Mouse (Mus musculus): ENCODE results near the gene Wdr90. TPM values are rescaled to one million over a fixed set of nuclear protein-coding genes. Genes with fewer than 3 reads are reported as not detected.
"Not testable (repeated sequence)": the region's sequence is repeated elsewhere in the genome, so short reads cannot be mapped to it uniquely, and the experiment has no call there.

The Wdr90 gene
- polyA plus RNA-seq, 1 experiment from 2014 or later = 3.4 TPM

- H3K9me3 ChIP-seq (ENCODE audit: low read length) = no peaks in the 10 kb centered on the region
- ATAC-seq (peak; percentile 56), DNase-seq (peak; percentile 50)
- H3K4me2 ChIP-seq (ENCODE audit: low read depth, low read length) = peak within 1 kb of the TSS; percentile 75
- peaks cover 12% of the 10 kb centered on the region; the same call in 1 of the 2 replicates for H3K4me1 ChIP-seq (ENCODE audit: insufficient read depth)
- H3K27me3 ChIP-seq (ENCODE audit: insufficient read depth, low read length) = peaks cover 57% of the 10 kb centered on the region
- H3K9ac ChIP-seq (replicated peaks) = no peak within 1 kb of the TSS
- 2% methylated on average over 90 of the region's 100 CpGs for WGBS (ENCODE audit: insufficient replicate concordance)
- H3K36me3 ChIP-seq (replicated peaks; ENCODE audit: insufficient read depth, low read length) = no peaks in the 10 kb centered on the region
- no peak for TF ChIP-seq EP300 (IDR thresholded peaks at IDR 0.05; ENCODE audit: low read depth)
- peak; percentile 29; the same call in 1 of the 2 replicates for TF ChIP-seq CTCF (IDR thresholded peaks at IDR 0.05; ENCODE audit: low read depth)
- H3K4me3 ChIP-seq (ENCODE audit: low read depth, low read length) = peak within 1 kb of the TSS; percentile 52
- H3K27ac ChIP-seq (ENCODE audit: low read depth) = no peak within 1 kb of the TSS
These were observed 52.3 kb downstream of the Wdr90 start, which contains the start of gene Fbxl16 for GRCm38 (mm10) chr17:25808789-25809605. Fbxl16 (plus strand) TSS chr17:25809085.

GRCm38 (mm10) chr17:25808028-25808427 lies 53.3 kb downstream of the Wdr90 start:
- Histone ChIP-seq H3K4me1 (ENCODE audit: insufficient read depth) (peaks cover 12% of the 10 kb centered on the region; the same call in 1 of the 2 replicates), H3K27ac (ENCODE audit: low read depth) (no peak overlapping the region), H3K4me3 (ENCODE audit: low read depth, low read length) (no peak overlapping the region), H3K4me2 (ENCODE audit: low read depth, low read length) (no peak overlapping the region), H3K9me3 (ENCODE audit: low read length) (no peaks in the 10 kb centered on the region), H3K9ac (replicated peaks) (no peak overlapping the region), H3K27me3 (ENCODE audit: insufficient read depth, low read length) (peaks cover 53% of the 10 kb centered on the region), H3K36me3 (replicated peaks; ENCODE audit: insufficient read depth, low read length) (no peaks in the 10 kb centered on the region)
- TF ChIP-seq EP300 (IDR thresholded peaks at IDR 0.05; ENCODE audit: low read depth) (no peak), CTCF (IDR thresholded peaks at IDR 0.05; ENCODE audit: low read depth) (no peak)
- WGBS (ENCODE audit: insufficient replicate concordance) = 37% methylated on average over 5 of the region's 5 CpGs
- ATAC-seq = no peak
- no peak for DNase-seq

- not testable (repeated sequence) for H3K9ac ChIP-seq (replicated peaks); H3K4me2 ChIP-seq (ENCODE audit: low read depth, low read length); H3K4me3 ChIP-seq (ENCODE audit: low read depth, low read length); ATAC-seq; H3K9me3 ChIP-seq (ENCODE audit: low read length); DNase-seq; H3K36me3 ChIP-seq (replicated peaks; ENCODE audit: insufficient read depth, low read length); H3K27ac ChIP-seq (ENCODE audit: low read depth)
- H3K27me3 ChIP-seq (ENCODE audit: insufficient read depth, low read length) = peaks cover 48% of the 10 kb centered on the region
- 25% methylated on average over 2 of the region's 2 CpGs for WGBS (ENCODE audit: insufficient replicate concordance)
- peaks cover 12% of the 10 kb centered on the region; the same call in 1 of the 2 replicates for H3K4me1 ChIP-seq (ENCODE audit: insufficient read depth)
- TF ChIP-seq CTCF (IDR thresholded peaks at IDR 0.05; ENCODE audit: low read depth) = 0 out of 2 replicates have a peak, but pooled peaks have one; percentile 10
These were observed 53.8 kb downstream of the Wdr90 start for GRCm38 (mm10) chr17:25807452-25807851.

GRCm38 (mm10) chr17:25806507-25806906 lies 54.8 kb downstream of the Wdr90 start:
- ATAC-seq (no peak), DNase-seq (no peak)
- Histone ChIP-seq H3K4me1 (ENCODE audit: insufficient read depth) (peaks cover 12% of the 10 kb centered on the region; the same call in 1 of the 2 replicates), H3K36me3 (replicated peaks; ENCODE audit: insufficient read depth, low read length) (no peaks in the 10 kb centered on the region), H3K4me3 (ENCODE audit: low read depth, low read length) (no peak overlapping the region), H3K4me2 (ENCODE audit: low read depth, low read length) (no peak overlapping the region), H3K27me3 (ENCODE audit: insufficient read depth, low read length) (peaks cover 41% of the 10 kb centered on the region), H3K27ac (ENCODE audit: low read depth) (no peak overlapping the region), H3K9ac (replicated peaks) (no peak overlapping the region), H3K9me3 (ENCODE audit: low read length) (no peaks in the 10 kb centered on the region)
- TF ChIP-seq CTCF (IDR thresholded peaks at IDR 0.05; ENCODE audit: low read depth) (no peak), EP300 (IDR thresholded peaks at IDR 0.05; ENCODE audit: low read depth) (no peak)
- WGBS (ENCODE audit: insufficient replicate concordance) = 71% methylated on average over 4 of the region's 4 CpGs

GRCm38 (mm10) chr17:25802825-25803517 lies 58.3 kb downstream of the Wdr90 start:
- Histone ChIP-seq H3K36me3 (replicated peaks; ENCODE audit: insufficient read depth, low read length) (no peaks in the 10 kb centered on the region), H3K9ac (replicated peaks) (no peak overlapping the region), H3K4me1 (ENCODE audit: insufficient read depth) (no peaks in the 10 kb centered on the region), H3K4me3 (ENCODE audit: low read depth, low read length) (no peak overlapping the region), H3K27me3 (ENCODE audit: insufficient read depth, low read length) (peaks cover 17% of the 10 kb centered on the region), H3K4me2 (ENCODE audit: low read depth, low read length) (no peak overlapping the region), H3K9me3 (ENCODE audit: low read length) (no peaks in the 10 kb centered on the region), H3K27ac (ENCODE audit: low read depth) (no peak overlapping the region)
- WGBS (ENCODE audit: insufficient replicate concordance) = 15% methylated on average over 10 of the region's 10 CpGs
- no peak for TF ChIP-seq EP300 (IDR thresholded peaks at IDR 0.05; ENCODE audit: low read depth)
- no peak for TF ChIP-seq CTCF (IDR thresholded peaks at IDR 0.05; ENCODE audit: low read depth)
- DNase-seq (no peak), ATAC-seq (no peak)

GRCm38 (mm10) chr17:25801029-25801428 lies 60.3 kb downstream of the Wdr90 start:
- peak; percentile 65 for DNase-seq
- no peaks in the 10 kb centered on the region for H3K9me3 ChIP-seq (ENCODE audit: low read length)
- WGBS (ENCODE audit: insufficient replicate concordance) = 2% methylated on average over 6 of the region's 6 CpGs
- peaks cover 9% of the 10 kb centered on the region for H3K4me1 ChIP-seq (ENCODE audit: insufficient read depth)
- H3K27ac ChIP-seq (ENCODE audit: low read depth) = no peak overlapping the region
- H3K9ac ChIP-seq (replicated peaks) = no peak overlapping the region
- TF ChIP-seq EP300 (IDR thresholded peaks at IDR 0.05; ENCODE audit: low read depth) (no peak), CTCF (IDR thresholded peaks at IDR 0.05; ENCODE audit: low read depth) (peak; percentile 93)
- no peak overlapping the region for H3K4me2 ChIP-seq (ENCODE audit: low read depth, low read length)
- peak; percentile 40; the same call in 1 of the 2 replicates for ATAC-seq
- 0 out of 2 replicates have a peak, but pooled peaks cover 8% of the 10 kb centered on the region for H3K27me3 ChIP-seq (ENCODE audit: insufficient read depth, low read length)
- no peak overlapping the region for H3K4me3 ChIP-seq (ENCODE audit: low read depth, low read length)
- H3K36me3 ChIP-seq (replicated peaks; ENCODE audit: insufficient read depth, low read length) = no peaks in the 10 kb centered on the region

Data from liver, postnatal 0 days (tissue).